Mouse (Mus musculus) CD4-positive helper T cell, adult 2 months (primary cell): ENCODE results near the gene Syt16.

Experiments
- DNase-seq: peaks from one replicate; pipeline ENCODE4 v3.0.0-alpha.2; 2012; ENCODE audit warnings: low read depth, missing footprints, low spot score

Syt16 gene

GRCm38 (mm10) chr12:74009448-74009911, 12.0 kb downstream of the Syt16 start:
- DNase-seq: peak; percentile 50

GRCm38 (mm10) chr12:74013739-74014138, 16.3 kb downstream of the Syt16 start:
- DNase-seq: peak; percentile 41

GRCm38 (mm10) chr12:74014739-74015270, 17.3 kb downstream of the Syt16 start:
- DNase-seq: peak; percentile 12

- DNase-seq: no peak
Measured at GRCm38 (mm10) chr12:74015491-74015890, 18.0 kb downstream of the Syt16 start.

GRCm38 (mm10) chr12:74023260-74023659, 25.8 kb downstream of the Syt16 start:
- no peak for DNase-seq

GRCm38 (mm10) chr12:74024912-74025311, 27.5 kb downstream of the Syt16 start:
- no peak for DNase-seq

- DNase-seq: no peak
Measured at GRCm38 (mm10) chr12:74043225-74043624, 45.8 kb downstream of the Syt16 start.

GRCm38 (mm10) chr12:74043755-74044154, 46.3 kb downstream of the Syt16 start:
- DNase-seq: no peak

- no peak for DNase-seq
Measured at GRCm38 (mm10) chr12:74044241-74044640, 46.8 kb downstream of the Syt16 start.

GRCm38 (mm10) chr12:74055336-74055931, 58.0 kb downstream of the Syt16 start:
- peak; percentile 17 for DNase-seq

- DNase-seq: no peak
Measured at GRCm38 (mm10) chr12:74056162-74056561, 58.7 kb downstream of the Syt16 start.

- DNase-seq: no peak
Measured at GRCm38 (mm10) chr12:74062547-74062946, 65.1 kb downstream of the Syt16 start.

- no peak for DNase-seq
Measured at GRCm38 (mm10) chr12:74068912-74069311, 71.5 kb downstream of the Syt16 start.

- no peak for DNase-seq
Measured at GRCm38 (mm10) chr12:74075590-74075989, 78.1 kb downstream of the Syt16 start.

GRCm38 (mm10) chr12:74076091-74076490, 78.6 kb downstream of the Syt16 start:
- no peak for DNase-seq

GRCm38 (mm10) chr12:74081122-74081521, 83.7 kb downstream of the Syt16 start:
- no peak for DNase-seq

- no peak for DNase-seq
Measured at GRCm38 (mm10) chr12:74084389-74084788, 86.9 kb downstream of the Syt16 start.

GRCm38 (mm10) chr12:74087086-74087485, 89.6 kb downstream of the Syt16 start:
- DNase-seq: no peak

GRCm38 (mm10) chr12:74089342-74090131, 92.1 kb downstream of the Syt16 start:
- no peak for DNase-seq

GRCm38 (mm10) chr12:74092546-74092945, 95.1 kb downstream of the Syt16 start:
- no peak for DNase-seq

- no peak for DNase-seq
Measured at GRCm38 (mm10) chr12:74093110-74093509, 95.6 kb downstream of the Syt16 start.

- DNase-seq: no peak
Measured at GRCm38 (mm10) chr12:74094701-74095100, 97.2 kb downstream of the Syt16 start.
